Mouse (Mus musculus): ENCODE measurements around the gene Slc37a1. TPM values are rescaled to one million over a fixed set of nuclear protein-coding genes. Genes with fewer than 3 reads are reported as not detected.
"Not testable (repeated sequence)": the region's sequence is repeated elsewhere in the genome, so short reads cannot be mapped to it uniquely, and the experiment has no call there.

Gene Slc37a1
- total RNA-seq, 2 experiments from 2014 or later, result 8.2 to 9.9 TPM

- no peak for DNase-seq (ENCODE audit: low spot score in 2 of 2)
- intact Hi-C loops (cut with DNase I), result no loop called here
Measured at GRCm38 (mm10) chr17:31266321-31266950, 20.2 kb upstream of the Slc37a1 start.

DNA sequence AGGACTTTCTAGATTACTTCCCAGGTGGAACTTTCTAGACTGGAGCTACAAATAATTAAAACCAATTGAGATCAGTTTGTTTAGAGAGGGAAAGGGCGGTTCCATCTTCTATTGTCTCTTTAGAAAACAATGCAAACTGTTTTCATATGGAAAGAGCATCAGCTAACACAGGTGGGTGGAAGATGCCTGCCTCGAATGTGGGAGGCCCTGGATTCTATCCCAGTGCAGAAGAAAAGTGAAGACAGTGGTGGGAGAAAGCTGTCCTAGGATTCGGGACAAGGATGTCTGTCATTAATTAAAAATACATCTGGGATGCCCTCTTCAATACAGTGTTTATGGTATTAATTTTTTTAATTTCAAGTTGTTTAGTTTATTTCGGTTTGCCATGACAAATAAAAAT is 19.5 kb upstream of the Slc37a1 start:
- peak in 1 of 2 experiments; percentile 16 for DNase-seq (ENCODE audit: low spot score in 2 of 2)
- intact Hi-C loops (cut with DNase I), result no loop called here

DNA sequence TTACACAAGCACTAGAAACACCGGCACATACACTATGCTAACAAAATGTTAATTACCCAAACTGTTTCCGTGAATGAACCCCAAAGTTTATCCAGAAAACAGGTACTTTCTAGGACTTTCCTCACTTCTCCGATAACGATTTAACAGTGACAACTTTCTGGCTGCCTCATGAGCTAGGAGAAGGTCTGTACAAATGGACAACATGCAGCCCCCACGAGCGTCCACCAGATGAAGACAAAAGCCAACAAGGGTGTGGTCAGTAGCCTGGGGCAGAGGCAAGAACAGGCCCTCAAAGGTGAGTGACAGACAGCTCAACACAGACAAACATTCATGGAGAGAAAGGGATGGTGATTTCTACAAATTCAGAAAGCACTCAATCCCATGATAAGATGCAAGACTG is 19.0 kb upstream of the Slc37a1 start:
- intact Hi-C loops (cut with DNase I), result no loop called here
- no peak for DNase-seq (ENCODE audit: low spot score in 2 of 2)

DNA sequence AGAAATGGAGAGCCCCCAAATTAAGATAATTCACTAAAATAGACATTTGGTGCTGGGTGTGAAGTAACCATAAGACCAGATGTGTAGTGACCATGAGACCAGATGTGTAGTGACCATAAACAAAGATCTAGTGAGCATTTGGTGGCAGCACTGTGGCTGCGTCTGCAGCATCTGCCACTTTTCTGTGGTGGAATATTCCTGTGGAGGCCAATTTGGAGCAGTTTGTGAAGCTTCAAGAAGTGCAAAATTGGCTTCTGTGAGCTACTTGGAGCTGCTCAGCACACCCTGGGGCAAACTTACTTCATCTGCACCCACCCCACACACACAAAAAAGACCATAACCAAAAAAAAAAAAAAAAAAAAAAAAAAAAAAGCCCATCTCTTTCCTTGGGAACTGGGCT is 18.6 kb upstream of the Slc37a1 start:
- peak in 1 of 2 experiments; percentile 22 for DNase-seq (ENCODE audit: low spot score in 2 of 2)
- intact Hi-C loops (cut with DNase I), result no loop called here

- intact Hi-C loops (cut with DNase I), result no loop called here
- DNase-seq (ENCODE audit: low spot score in 2 of 2), result peak in 1 of 2 experiments; percentile 3
Measured at GRCm38 (mm10) chr17:31269761-31270160, 16.8 kb upstream of the Slc37a1 start.

DNA sequence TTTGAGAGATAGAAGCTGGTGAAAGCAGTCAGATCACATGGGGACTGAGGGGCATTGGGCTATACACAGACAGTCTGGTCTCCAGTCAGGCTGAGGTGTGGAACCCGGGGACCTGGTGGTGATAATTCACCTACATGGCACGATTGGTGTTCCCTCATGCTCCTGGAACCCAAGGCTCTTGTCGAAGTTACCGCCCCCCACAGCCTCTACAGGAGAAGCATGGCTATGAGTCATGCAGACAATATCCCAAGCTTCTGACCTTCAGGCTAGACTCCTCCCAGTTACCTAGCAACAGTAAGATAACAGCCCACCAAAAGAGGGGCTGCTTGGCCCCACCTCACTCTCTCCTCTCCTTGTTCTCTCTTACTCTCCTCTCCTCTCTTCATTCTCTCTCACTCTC is 16.3 kb upstream of the Slc37a1 start:
- intact Hi-C loops (cut with DNase I), result no loop called here
- no peak for DNase-seq (ENCODE audit: low spot score in 2 of 2)

- intact Hi-C loops (cut with DNase I), result not testable (repeated sequence)
- DNase-seq (ENCODE audit: low spot score in 2 of 2), result peak in 1 of 2 experiments; percentile 3
Measured at GRCm38 (mm10) chr17:31270736-31271135, 15.9 kb upstream of the Slc37a1 start.

DNA sequence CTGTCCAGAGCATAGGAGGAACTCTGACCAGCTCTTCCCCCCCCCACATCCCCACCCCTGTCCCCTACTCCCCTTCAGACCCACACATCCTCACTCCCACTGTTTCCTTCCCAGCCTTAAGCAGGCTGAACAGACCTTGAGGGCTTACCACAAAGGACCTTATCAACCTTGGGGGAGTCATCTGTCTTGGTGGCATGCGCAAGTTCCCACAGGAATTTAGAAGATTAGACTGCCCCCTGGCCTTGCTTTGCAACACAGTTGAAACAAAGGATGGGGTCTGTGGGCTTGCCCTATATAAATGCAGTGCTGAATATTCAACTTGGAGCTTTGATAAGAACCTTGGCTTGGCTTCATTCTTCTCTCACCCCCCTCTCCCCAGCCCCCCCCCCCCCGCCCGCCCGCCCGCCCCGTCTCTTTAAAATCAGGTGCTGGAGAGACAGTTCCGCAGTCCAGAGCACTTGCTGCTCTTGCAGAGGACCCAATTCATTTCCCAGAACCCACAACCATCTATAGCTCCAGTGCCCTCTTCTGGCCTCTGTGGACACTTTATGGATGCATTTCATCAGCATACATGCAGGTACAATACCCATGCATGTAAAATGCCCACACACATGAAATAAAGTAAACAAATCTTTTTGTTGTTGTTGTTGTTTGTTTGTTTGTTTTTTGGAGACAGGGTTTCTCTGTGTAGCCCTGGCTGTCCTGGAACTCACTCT is 15.3 kb upstream of the Slc37a1 start:
- intact Hi-C loops (cut with DNase I), result no loop called here

DNA sequence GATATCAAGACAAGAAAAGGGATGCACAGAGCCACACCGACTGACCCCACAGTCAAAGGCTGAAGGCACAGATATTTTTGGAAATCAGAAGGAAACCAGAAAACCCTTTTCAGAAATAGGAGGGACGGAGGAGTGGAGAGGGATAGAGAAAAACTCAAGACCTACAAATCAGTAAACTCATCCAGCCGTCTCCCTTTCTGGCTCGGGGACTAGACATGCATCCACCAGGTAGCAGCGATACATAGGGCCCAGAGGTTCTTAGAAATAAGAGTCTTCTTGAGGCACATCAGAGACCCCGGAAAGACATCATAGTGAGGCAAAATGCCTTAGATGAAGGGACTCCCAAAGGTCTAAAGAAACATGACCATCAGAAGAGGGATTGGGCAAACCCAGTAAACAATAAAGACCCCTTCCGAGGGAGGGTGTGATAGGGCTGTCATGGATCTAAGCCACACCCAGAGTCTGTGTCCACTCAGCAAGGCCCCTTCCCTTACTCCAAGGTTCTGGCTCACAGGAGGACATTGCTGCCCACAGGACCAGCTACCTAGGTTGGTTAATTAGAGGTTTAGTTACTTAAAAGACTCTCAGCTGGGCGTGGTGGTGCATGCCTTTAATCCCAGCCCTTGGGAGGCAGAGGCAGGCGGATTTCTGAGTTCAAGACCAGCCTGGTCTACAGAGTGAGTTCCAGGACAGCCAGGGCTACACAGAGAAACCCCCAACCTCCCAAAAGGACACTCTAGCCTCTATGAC is 14.0 kb upstream of the Slc37a1 start:
- intact Hi-C loops (cut with DNase I), result no loop called here
- peak in 1 of 2 experiments; percentile 2 for DNase-seq (ENCODE audit: low spot score in 2 of 2)

More for the DNA sequence above, 15.3 kb upstream of the Slc37a1 start:
- peak in 1 of 2 experiments; percentile 3 for DNase-seq (ENCODE audit: low spot score in 2 of 2)

DNA sequence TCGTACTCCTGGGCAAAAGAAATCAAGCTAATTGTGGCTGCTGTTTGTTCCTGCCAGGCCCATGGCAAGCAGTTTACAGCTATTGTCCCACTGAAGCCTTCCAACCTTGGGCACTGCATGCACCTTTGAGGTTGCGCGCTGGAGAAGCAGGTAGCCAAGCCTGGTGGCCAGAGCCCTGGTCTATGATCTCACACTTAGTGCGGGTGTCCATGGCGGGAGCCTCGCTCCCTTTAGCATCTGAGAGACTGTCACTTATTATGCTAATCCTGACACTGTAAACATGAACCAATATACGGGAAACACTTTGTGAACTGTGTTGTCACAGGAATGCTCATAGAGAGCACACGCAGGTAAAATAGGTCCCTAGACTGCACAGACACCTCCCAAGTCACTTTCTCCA is 13.0 kb upstream of the Slc37a1 start:
- no peak for DNase-seq (ENCODE audit: low spot score in 2 of 2)
- intact Hi-C loops (cut with DNase I), result no loop called here

- intact Hi-C loops (cut with DNase I), result no loop called here
- no peak for DNase-seq (ENCODE audit: low spot score in 2 of 2)
Measured at GRCm38 (mm10) chr17:31275181-31275580, 11.4 kb upstream of the Slc37a1 start.

DNA sequence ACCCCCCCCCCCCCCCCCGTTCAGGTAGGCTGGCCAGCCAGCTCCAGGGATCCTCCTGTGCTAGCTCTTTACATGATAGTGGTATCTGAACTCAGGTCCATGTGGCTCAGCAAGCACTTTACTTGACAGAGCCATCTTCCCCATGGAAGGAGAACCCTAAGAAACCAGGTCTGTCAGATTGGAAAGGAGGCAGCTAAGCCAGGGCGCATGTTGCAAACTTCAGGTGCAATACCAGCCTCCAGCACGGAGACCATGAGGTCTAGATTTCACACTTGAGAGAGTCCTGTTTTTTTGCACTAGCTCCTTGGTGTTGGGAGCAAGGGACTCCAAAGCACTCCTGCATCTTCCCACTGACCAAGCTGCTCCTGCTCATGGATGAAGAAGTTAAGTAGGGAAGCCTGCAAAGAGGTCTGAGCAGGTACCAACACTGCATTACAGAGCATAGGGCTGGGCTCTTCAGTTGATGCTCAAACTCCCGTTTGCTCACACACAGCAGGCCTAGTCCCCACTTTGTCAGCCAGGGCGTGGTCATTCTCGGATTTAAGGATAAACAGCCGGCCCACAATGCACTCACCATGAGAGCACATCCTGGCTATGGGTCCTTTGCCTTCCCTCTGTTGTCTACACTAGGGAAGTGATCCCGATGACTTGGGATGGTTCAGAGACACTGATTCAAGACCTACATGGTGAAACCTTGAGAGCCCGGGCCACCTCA is 10.2 kb upstream of the Slc37a1 start:
- intact Hi-C loops (cut with DNase I), result no loop called here
- no peak for DNase-seq (ENCODE audit: low spot score in 2 of 2)

DNA sequence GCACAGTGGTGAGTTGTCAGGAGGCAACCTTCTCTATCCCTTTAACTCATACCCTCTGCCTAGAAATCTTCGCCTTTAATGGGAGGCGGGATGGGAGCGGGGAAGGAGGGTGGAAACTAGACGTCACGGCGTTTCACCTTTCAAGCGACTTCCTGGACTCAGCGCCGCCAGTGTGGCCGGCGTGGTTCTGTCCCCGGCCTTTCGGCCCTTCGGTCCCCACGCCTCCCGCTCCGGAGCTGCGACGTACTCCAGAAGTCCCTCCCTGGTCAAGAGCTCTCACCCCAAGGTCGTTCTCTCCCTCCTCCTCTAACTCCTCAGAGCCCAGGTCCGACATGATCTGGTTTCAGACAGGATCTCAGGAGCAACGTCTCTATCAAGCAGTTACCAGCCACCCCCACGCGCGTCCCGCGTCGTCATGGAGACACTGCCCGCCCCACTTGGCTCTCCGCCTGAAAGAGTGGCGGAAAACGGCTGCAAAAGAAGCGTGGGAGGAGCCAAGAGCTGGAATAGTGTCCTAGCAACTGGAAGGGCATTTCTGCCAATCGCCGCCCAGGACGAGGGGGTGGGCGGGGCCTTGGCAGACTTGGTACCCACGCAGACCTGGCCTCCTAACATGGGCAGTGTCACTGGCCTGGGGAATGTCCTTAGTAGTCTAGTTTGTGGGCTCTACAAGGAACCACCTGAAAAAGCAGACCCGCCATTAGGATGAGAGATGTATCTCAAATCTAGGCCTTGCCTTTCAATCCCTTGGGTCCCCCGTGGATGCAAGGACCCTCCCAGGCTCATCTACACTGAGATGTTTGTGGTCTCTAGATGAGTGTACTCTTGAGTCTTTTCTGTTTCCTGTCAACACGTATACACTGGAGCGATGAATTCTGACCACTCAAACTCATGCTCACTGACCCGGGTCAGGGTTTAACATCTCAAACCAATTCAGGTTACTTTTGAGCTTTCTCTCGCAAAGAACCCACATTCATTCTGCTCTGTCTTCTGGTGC is 9.4 kb upstream of the Slc37a1 start, which contains the start of gene Rsph1:
Gene Rsph1 (minus strand): TSS at position 462 of the 997 bp plus-strand sequence.
- intact Hi-C loops (cut with DNase I), result no loop called here
- peak; percentile 100 for DNase-seq (ENCODE audit: low spot score in 2 of 2)

- intact Hi-C loops (cut with DNase I), result no loop called here
- DNase-seq (ENCODE audit: low spot score in 2 of 2), result no peak
Measured at GRCm38 (mm10) chr17:31277931-31278330, 8.7 kb upstream of the Slc37a1 start.

GRCm38 (mm10) chr17:31279541-31279940 is 7.1 kb upstream of the Slc37a1 start:
- intact Hi-C loops (cut with DNase I), result no loop called here
- DNase-seq (ENCODE audit: low spot score in 2 of 2), result no peak

DNA sequence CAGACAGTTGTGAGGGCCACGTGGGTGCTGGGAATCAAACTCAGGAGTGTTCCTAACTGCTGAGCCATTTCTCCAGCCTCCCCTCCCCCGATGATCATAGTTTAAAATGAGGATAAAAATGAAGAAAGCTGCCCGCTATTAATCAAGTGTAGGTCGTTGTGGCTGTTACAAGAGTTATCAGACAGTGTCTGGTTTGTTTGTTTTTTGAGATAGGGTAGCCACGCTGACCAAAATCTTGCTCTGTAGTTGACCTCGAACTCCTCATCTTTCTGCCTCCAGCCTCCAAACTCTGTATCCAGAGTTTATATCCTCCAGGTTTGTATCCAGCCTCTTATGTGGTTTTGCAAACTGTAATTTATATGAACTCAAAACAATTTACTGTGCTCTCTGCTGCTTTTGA is 6.3 kb upstream of the Slc37a1 start:
- intact Hi-C loops (cut with DNase I), result no loop called here

GRCm38 (mm10) chr17:31281830-31282686 is 4.5 kb upstream of the Slc37a1 start:
- DNase-seq (ENCODE audit: low spot score in 2 of 2), result no peak
- intact Hi-C loops (cut with DNase I), result no loop called here

More for the DNA sequence above, 6.3 kb upstream of the Slc37a1 start:
- DNase-seq (ENCODE audit: low spot score in 2 of 2), result no peak

DNA sequence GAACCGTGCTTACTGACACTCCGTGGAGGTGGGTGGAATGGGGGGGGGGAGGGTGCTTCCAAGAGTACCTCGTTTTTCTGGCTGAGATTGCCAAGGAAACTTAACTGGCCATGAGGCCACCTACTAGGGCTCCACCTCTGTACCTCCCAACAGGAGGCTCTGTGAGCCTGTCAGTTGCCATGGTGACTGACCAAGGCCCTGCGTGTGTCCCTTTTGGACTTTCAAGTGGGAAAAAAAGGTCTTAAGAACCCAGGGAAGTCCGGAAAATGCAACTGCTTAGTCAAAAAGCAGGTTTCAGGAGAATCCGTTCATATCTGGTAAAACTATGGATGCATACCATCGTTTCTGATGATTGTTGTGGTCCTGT is 3.9 kb upstream of the Slc37a1 start:
- no peak for DNase-seq (ENCODE audit: low spot score in 2 of 2)
- intact Hi-C loops (cut with DNase I), result no loop called here
